ENCODE assay signal across 10 mouse cellular contexts in the genomic region with DNA sequence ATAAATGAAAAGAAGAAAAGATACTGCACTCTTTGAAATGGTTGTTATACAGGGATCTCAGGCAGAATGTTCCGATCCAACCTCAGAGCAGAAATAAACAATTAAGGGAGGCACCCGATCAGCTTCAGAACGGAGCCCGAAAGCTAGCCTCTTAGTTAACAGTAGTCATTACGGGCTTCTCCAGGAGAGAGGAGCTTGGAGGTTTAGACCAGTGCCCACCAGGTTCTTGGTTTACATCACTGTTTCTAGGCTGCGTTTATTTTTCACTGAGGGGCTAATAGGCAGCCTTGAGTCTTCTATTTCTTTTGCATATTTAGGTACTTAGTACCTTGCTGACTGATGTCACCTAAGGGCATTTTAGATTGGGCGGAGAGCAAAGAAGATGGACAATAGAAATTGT. TPM values are rescaled to one million over a fixed set of nuclear protein-coding genes. Genes with fewer than 3 reads are reported as not detected.
DNase-seq lines count a peak whose midpoint lies in the region; TF ChIP-seq lines count a peak whose summit lies in the region.
"Had no signal": no experiment of that assay in that cellular context is flagged by ENCODE, and none has a peak within 500 bp of the region (broad histone marks: within the 10 kb centered on the region; RNA-seq: fewer than 3 reads in every experiment).

No protein-coding gene starts in this region.

- WGBS in midbrain, embryonic 10.5 days: 68% methylated on average over 7 of the region's 7 CpGs

- H3K27me3 ChIP-seq in testis, adult 2 months (ENCODE audit: control insufficient read depth, insufficient read depth, low read length): no peaks in the 10 kb centered on the region
- H3K27me3 ChIP-seq in midbrain, embryonic 10.5 days (ENCODE audit: low read depth, poor library complexity, severe bottlenecking): peaks cover 12% of the 10 kb centered on the region

- no peaks in the 10 kb centered on the region for H3K36me3 ChIP-seq in testis, adult 2 months (ENCODE audit: control insufficient read depth, insufficient read depth, low read length)
- H3K36me3 ChIP-seq in midbrain, embryonic 10.5 days: no peaks in the 10 kb centered on the region

- no peak for TF ChIP-seq CTCF in gastrocnemius, adult 2 months (IDR thresholded peaks at IDR 0.05)
- TF ChIP-seq CTCF in testis, adult 2 months (IDR thresholded peaks at IDR 0.05; ENCODE audit: control insufficient read depth, insufficient read depth, insufficient replicate concordance, low read depth, low read length): no peak

- no peaks in the 10 kb centered on the region for H3K9me3 ChIP-seq in midbrain, embryonic 10.5 days (replicated peaks)

- no peak overlapping the region for H3K27ac ChIP-seq in gastrocnemius, adult 2 months
- H3K27ac ChIP-seq in testis, adult 2 months (ENCODE audit: control insufficient read depth, insufficient read depth, low read depth, low read length): peak overlapping the region; percentile 86
- H3K27ac ChIP-seq in midbrain, embryonic 10.5 days (replicated peaks): peak overlapping the region; percentile 78

- TF ChIP-seq POLR2A in testis, adult 2 months (IDR thresholded peaks at IDR 0.05; ENCODE audit: control insufficient read depth, low read depth, low read length): no peak

- peak overlapping the region; percentile 68 for H3K4me3 ChIP-seq in gastrocnemius, adult 2 months
- H3K4me3 ChIP-seq in testis, adult 2 months (ENCODE audit: control insufficient read depth, low read depth, low read length): peak overlapping the region; percentile 94
- peak overlapping the region; percentile 69 for H3K4me3 ChIP-seq in midbrain, embryonic 10.5 days

- DNase-seq in gastrocnemius, adult 2 months: no peak
- no peak for DNase-seq in gastrocnemius, postnatal 14 days
- no peak for DNase-seq in testis, postnatal 14 days (ENCODE audit: low spot score)
- DNase-seq in midbrain, embryonic 10.5 days (ENCODE audit: low spot score): no peak
- DNase-seq in left cerebral cortex, adult 9 months (ENCODE audit: low spot score in 2 of 2): no peak
- no peak for DNase-seq in c-Kit-positive CD71-positive TER-119-positive erythroid progenitor cells, embryonic 14.5 days (ENCODE audit: low spot score)
- DNase-seq in right cerebral cortex, postnatal 25 days: no peak
- DNase-seq: heart, postnatal 36 days had no signal

- peaks cover 12% of the 10 kb centered on the region for H3K4me1 ChIP-seq in testis, adult 2 months (ENCODE audit: control insufficient read depth, insufficient read depth, low read length)
- H3K4me1 ChIP-seq in midbrain, embryonic 10.5 days: peaks cover 17% of the 10 kb centered on the region

- intact Hi-C loops in gastrocnemius, adult 2 months (cut with DNase I): no loop called here
- intact Hi-C loops in gastrocnemius, postnatal 14 days (cut with DNase I; ENCODE audit: low total_unique reads): no loop called here

RNA-seq across cellular contexts. Expression of a gene that starts 0.5 kb away (rescaled TPM):
- not detected for total RNA-seq in gastrocnemius, adult 2 months (2021)
- not detected for total RNA-seq in gastrocnemius, postnatal 14 days (2021)
- 471 and 483 TPM in 2 replicates for polyA plus RNA-seq in testis, adult 2 months (2012; rRNA removed)
- polyA plus RNA-seq in midbrain, embryonic 10.5 days (2016; fragmentation: Nextera tagmentation; extraction: Ambion mirVana): 0.41 TPM in 1 of 2 replicates, not detected in the other
- total RNA-seq: heart, postnatal 36 days had no signal
- polyA plus RNA-seq: spleen, adult 2 months had no signal
